Mouse (Mus musculus) left cerebral cortex, postnatal 14 days (tissue): ENCODE measurements at regions not wholly inside any gene's neighbourhood (a gene's known extent, or its start where the extent isn't known, plus 50 kb on each side); places are given as distances from the start of the nearest gene placed in this dataset.
A peak's percentile ranks its signal among the peaks of the same experiment; 100 is the strongest.

Source experiments
- DNase-seq, 2 experiments: peaks; one replicate each; pipeline ENCODE4 v3.0.0; 2021 to 2022; ENCODE audit warnings: low spot score in 2 of 2, mixed read lengths in 1 of 2
- intact Hi-C: fragments of 180-260 bp; cut with DNase I; formaldehyde crosslinking; loops from one replicate; pipeline ENCODE4 v1.15.1; 2025

DNA sequence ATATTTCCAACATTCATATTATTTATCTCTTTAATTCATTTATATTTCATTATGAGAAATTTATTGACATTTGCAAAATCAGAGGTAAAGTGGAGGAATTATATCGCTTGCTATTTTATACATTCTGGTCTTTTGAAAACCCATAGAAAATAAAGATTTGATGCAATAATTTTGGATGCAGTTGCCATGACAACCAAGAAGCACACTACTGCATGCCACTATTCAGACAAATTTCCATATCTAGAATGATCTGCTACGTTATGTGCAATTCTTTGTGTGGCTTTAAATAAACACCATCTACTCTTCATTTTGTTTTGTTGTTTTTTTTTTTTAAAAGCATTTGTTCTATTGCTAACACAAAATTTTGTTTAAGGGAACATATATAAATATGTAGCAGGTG, 474.4 kb downstream of the Pcdh18 start:
- DNase-seq = peak in 1 of 2 experiments; percentile 37
- intact Hi-C loops = no loop called here

GRCm38 (mm10) chr3:49278356-49278755, 478.8 kb downstream of the Pcdh18 start:
- intact Hi-C loops = no loop called here
- DNase-seq = no peak

- intact Hi-C loops = no loop called here
- DNase-seq = no peak
Observed at GRCm38 (mm10) chr3:49274286-49274923, 482.7 kb downstream of the Pcdh18 start.

DNA sequence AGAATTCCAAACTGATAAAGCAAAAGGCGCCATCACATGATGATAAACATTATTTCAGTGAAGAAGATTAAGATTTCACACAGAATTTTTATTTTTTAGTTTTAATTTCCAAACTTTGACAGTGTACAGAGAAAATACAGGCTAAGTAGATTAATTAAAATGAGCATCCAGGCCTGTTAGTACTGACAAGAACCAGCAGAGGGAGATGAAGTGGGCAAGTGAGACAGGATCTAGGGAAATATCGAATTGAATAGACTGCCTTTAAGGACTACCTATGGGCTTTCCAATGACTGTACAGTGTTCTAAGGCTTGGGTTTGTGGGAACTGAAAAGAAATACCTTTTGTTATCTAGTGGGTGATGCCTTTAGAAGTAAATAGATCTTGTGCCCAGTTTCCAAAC, 491.1 kb downstream of the Pcdh18 start:
- DNase-seq = peak; percentile 3 to 5
- intact Hi-C loops = loop anchor here (5.0 kb wide), 1 partner anchor 811 kb away; no protein-coding TSS in a partner anchor
